Mouse (Mus musculus): ENCODE measurements at regions not wholly inside any gene's neighbourhood (a gene's known extent, or its start where the extent isn't known, plus 50 kb on each side); places are given as distances from the start of the nearest gene placed in this dataset.

- intact Hi-C loops (cut with DNase I): no loop called here
These were observed 498.1 kb downstream of the Slc22a22 start for GRCm38 (mm10) chr15:56979353-56979752.

GRCm38 (mm10) chr15:56975446-56976433, 501.7 kb downstream of the Slc22a22 start:
- no peak for DNase-seq (ENCODE audit: low spot score in 2 of 2)

More at GRCm38 (mm10) chr15:56979353-56979752, 498.1 kb downstream of the Slc22a22 start:
- DNase-seq (ENCODE audit: low spot score in 2 of 2): no peak

DNA sequence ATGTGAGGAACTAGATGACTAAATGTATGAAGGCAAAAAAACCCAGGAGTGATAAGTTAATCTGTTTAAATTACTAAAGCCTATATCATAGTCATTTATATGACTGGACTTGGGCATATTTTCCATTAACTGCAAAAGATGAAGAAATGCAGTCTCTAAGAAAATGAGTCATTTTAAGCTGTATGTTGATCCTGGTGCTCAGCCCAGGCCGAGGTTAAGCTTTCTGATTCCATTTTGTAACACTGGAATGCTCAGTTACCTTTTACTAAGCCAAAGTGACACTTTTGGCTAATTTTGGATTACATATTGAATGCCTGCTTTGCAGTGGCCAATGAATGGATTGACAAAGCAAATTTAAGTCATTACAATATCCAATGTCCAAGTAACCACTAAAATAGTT, 507.3 kb downstream of the Slc22a22 start:
- intact Hi-C loops (cut with DNase I): no loop called here
- DNase-seq (ENCODE audit: low spot score in 2 of 2): no peak

More at GRCm38 (mm10) chr15:56975446-56976433, 501.7 kb downstream of the Slc22a22 start:
- intact Hi-C loops (cut with DNase I): no loop called here

GRCm38 (mm10) chr15:56956356-56956755, 521.1 kb downstream of the Slc22a22 start:
- intact Hi-C loops (cut with DNase I): no loop called here
- DNase-seq (ENCODE audit: low spot score in 2 of 2): no peak

DNA sequence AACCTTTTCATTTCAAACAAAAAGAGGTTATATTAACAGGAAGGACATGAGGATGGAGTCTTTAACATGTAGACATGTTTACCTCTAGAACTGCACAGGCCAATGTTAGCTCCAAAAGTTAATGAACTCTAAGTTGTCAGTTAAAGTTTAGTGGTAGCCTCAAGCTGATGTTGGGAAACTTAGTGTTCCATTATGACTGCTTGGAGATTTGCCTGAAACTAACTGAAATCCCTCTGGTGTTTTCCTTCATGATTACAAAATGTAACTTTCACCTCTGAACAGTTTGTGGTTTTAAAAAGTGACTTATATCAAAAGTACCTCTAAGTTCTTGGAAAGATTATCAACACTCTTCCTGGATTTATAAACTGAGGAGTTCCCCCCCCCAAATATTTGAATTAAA, 525.2 kb downstream of the Slc22a22 start:
- intact Hi-C loops (cut with DNase I): no loop called here

GRCm38 (mm10) chr15:56950824-56951223, 526.6 kb downstream of the Slc22a22 start:
- intact Hi-C loops (cut with DNase I): no loop called here
- DNase-seq (ENCODE audit: low spot score in 2 of 2): no peak

More for the DNA sequence above, 525.2 kb downstream of the Slc22a22 start:
- no peak for DNase-seq (ENCODE audit: low spot score in 2 of 2)

- DNase-seq (ENCODE audit: low spot score in 2 of 2): no peak
- intact Hi-C loops (cut with DNase I): no loop called here
These were observed 536.5 kb downstream of the Slc22a22 start for GRCm38 (mm10) chr15:56940891-56941290.

DNA sequence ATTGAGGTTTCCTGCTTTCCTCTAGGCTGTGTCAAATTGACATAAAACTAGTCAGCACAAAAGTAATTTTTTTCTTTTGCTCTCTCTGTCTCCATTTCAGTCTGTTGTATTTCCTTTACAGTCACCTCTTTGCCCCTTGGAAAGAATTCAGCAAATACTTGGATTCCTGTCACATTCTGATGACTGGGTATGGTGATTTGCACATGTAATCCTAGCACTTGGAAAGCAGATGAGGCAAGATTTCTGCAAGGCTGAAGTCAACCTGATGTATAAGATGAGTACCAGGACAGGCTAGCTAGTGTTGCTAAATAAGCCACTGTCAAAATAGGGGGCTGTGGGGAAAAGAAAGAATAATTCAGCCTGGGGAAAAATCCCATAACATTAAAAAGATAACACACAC, 580.9 kb downstream of the Slc22a22 start:
- intact Hi-C loops (cut with DNase I): no loop called here
- no peak for DNase-seq (ENCODE audit: low spot score in 2 of 2)

DNA sequence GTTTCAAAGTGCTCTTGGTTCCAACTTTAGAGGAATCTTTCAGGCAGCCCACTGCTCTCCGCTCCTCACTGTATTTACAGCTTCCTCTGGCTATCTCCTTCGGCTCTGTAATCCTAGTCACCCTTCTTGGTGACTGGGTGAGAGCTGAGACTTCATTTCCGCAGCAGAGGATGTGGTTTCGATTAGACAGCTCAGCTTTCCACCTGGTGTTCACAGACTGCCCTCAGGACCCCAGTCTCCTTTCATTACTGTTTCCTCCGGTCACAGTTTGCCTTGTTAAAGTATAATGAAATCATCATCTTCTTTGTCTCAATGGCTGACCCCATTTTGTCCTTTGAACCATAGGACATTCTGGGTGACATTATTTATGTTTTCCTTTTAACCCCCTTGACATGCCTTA, 595.9 kb downstream of the Slc22a22 start:
- intact Hi-C loops (cut with DNase I): no loop called here
- no peak for DNase-seq (ENCODE audit: low spot score in 2 of 2)

DNA sequence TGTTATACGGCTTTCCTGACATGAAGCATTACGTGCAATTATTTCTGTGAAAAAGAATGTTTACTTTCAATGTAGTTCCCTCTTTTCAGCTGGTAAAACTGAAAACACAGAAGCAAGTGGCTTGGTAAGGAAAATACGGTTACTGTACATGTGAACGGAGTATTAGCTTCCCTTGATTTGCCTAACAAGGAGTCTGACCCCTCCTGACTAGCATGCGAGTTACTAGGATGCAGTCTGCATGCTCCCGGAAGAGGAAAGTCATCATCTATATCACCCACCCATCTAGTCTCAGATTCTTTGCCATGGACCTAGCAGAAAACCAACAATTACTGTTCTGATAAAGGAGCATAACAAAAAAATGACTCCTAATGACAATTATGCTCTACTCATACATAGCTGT, 611.5 kb downstream of the Slc22a22 start:
- intact Hi-C loops (cut with DNase I): no loop called here
- DNase-seq (ENCODE audit: low spot score in 2 of 2): no peak

- no peak for DNase-seq (ENCODE audit: low spot score in 2 of 2)
- intact Hi-C loops (cut with DNase I): no loop called here
These were observed 612.2 kb downstream of the Slc22a22 start for GRCm38 (mm10) chr15:56865035-56865804.

DNA sequence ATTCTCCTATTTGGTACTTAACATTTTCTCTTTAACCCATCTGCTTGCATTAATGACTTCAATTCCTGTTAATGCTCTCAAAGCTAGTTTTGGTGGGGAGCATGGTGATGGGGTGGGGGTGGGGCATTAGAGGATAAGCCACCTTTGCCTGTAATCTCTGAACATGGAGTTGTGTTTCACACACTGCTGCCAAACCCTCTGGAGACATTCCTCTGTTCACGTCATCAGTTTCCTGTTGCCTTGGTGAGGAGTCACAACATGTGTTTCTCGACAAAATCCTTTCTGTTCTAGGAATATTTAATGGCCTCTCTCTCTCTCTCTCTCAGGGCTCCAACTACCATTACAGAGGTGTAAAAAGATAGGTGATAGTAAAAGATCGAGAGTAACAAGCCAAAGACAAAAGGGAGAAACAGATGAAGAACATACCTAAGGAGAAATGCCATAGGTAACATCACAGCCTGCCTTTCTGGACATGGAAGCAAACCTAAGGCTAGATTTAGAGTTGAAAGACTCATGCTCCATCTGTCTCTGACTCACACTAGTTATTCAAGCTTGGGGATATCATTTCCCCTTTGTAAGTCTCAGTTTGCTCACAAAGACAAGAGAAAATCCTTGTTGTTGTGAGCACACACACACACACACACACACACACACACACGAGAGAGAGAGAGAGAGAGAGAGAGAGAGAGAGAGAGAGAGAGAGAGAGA, 618.6 kb downstream of the Slc22a22 start:
- intact Hi-C loops (cut with DNase I): loop anchor here (5.0 kb wide), 2 partner anchors 161 to 521 kb away; no protein-coding TSS in a partner anchor
- peak in 1 of 2 experiments; percentile 45 for DNase-seq (ENCODE audit: low spot score in 2 of 2)

DNA sequence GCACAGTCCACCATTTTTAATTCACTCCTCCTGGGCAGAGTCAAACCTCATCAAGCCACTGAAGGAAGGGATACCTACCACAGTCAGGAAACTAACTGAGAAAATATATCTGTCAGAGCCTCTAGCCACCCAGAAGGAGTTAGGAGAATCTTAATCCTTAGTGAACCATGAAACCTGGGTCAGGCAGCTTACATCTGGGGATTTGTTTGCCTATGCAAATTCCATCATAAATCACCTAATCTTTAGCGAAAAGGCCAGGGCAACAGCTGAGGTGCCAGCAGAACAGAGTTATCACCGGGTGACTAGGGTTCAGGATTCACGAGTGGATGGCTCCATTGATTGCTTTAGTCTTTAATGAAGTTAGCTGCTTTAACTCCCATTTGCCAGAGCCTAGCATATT, 619.3 kb downstream of the Slc22a22 start:
- intact Hi-C loops (cut with DNase I): loop anchor here (5.0 kb wide), 2 partner anchors 161 to 521 kb away; no protein-coding TSS in a partner anchor
- DNase-seq (ENCODE audit: low spot score in 2 of 2): no peak

- intact Hi-C loops (cut with DNase I): loop anchor here (5.0 kb wide), 2 partner anchors 159 to 519 kb away; no protein-coding TSS in a partner anchor
- peak; percentile 40 to 71 for DNase-seq (ENCODE audit: low spot score in 2 of 2)
These were observed 621.4 kb downstream of the Slc22a22 start for GRCm38 (mm10) chr15:56856057-56856456.

GRCm38 (mm10) chr15:56853106-56853505, 624.3 kb downstream of the Slc22a22 start:
- DNase-seq (ENCODE audit: low spot score in 2 of 2): no peak
- intact Hi-C loops (cut with DNase I): no loop called here

- intact Hi-C loops (cut with DNase I): no loop called here
- DNase-seq (ENCODE audit: low spot score in 2 of 2): peak in 1 of 2 experiments; percentile 5
These were observed 629.8 kb downstream of the Slc22a22 start for GRCm38 (mm10) chr15:56847469-56848128.

DNA sequence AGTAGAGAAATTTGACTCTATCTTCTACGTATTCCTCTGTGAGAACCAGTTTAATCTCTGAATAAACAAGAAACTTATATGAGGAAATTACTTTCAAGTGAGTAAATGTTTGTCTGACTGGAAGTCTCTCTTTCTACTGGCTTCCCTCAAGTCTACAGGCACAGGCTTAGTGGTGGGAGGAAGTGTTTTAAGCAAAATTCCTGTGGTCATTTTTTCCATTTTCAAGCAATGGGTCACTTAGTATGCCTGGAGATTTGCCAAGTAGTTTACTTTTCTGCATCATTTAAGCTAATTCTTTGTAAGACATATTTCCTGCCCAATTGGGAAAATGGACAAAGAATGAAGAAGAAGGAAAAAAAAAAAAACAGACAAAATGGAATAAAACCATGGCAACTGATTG, 632.9 kb downstream of the Slc22a22 start:
- intact Hi-C loops (cut with DNase I): no loop called here
- no peak for DNase-seq (ENCODE audit: low spot score in 2 of 2)

DNA sequence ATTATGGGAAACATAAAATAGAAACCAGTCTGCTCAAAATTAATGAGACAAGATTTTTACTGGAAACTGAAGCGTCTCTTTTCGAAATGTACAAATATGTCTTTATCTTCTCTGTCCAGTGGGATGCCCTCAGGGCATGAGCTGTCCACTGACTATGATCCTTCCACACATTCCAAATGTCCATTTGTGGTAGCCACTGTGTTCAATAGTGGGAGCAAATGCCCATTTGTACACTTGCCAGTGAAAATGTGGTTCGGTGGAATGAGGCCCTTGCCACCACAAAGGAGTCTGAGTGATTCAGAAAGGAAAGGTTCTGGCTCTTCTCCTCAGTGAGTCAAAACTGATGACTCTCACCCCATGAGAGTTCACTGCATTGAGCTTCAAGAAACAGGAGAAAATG, 635.9 kb downstream of the Slc22a22 start:
- intact Hi-C loops (cut with DNase I): no loop called here
- no peak for DNase-seq (ENCODE audit: low spot score in 2 of 2)

GRCm38 (mm10) chr15:56837292-56837691, 640.1 kb downstream of the Slc22a22 start:
- no peak for DNase-seq (ENCODE audit: low spot score in 2 of 2)
- intact Hi-C loops (cut with DNase I): no loop called here
